Mouse (Mus musculus) embryonic facial prominence, embryonic 15.5 days (tissue): Measurements from ENCODE around the gene Gm48552. TPM values are rescaled to one million over a fixed set of nuclear protein-coding genes. Genes with fewer than 3 reads are reported as not detected.
A peak's percentile ranks its signal among the peaks of the same experiment; 100 is the strongest.

Source experiments
- ATAC-seq: fragments of 200-750 bp; cut with Nextera tagmentation; 2 replicates; pipeline ENCODE4 v1.8.0; 2017; ENCODE audit warnings: low read depth, moderate TSS enrichment; ENCODE audit not compliant: insufficient number of reproducible peaks, low FRiP score, low TSS enrichment
- H3K27ac ChIP-seq: fragments of 300-500 bp; sonication (generic); replicated peaks from 2 replicates; pipeline ENCODE4 v1.5.1; 2015; ENCODE audit warnings: mild to moderate bottlenecking, inconsistent platforms
- H3K27me3 ChIP-seq: fragments of 300-500 bp; sonication (generic); 2 replicates; pipeline ENCODE4 v1.6.1; 2015; ENCODE audit warnings: inconsistent platforms
- H3K36me3 ChIP-seq: fragments of 300-500 bp; sonication (generic); 2 replicates; pipeline ENCODE4 v1.6.1; 2015; ENCODE audit warnings: mild to moderate bottlenecking, inconsistent platforms
- H3K4me1 ChIP-seq: fragments of 300-500 bp; sonication (generic); 2 replicates; pipeline ENCODE4 v1.6.1; 2015; ENCODE audit warnings: inconsistent platforms
- H3K4me2 ChIP-seq: fragments of 300-500 bp; sonication (generic); replicated peaks from 2 replicates; pipeline ENCODE4 v1.6.1; 2015; ENCODE audit warnings: mild to moderate bottlenecking, inconsistent platforms
- H3K4me3 ChIP-seq: fragments of 300-500 bp; sonication (generic); replicated peaks from 2 replicates; pipeline ENCODE4 v1.5.1; 2015; ENCODE audit warnings: mild to moderate bottlenecking, inconsistent platforms
- H3K9ac ChIP-seq: fragments of 300-500 bp; sonication (generic); 2 replicates; pipeline ENCODE4 v1.6.1; 2015; ENCODE audit warnings: inconsistent platforms
- H3K9me3 ChIP-seq: fragments of 300-500 bp; sonication (generic); replicated peaks from 2 replicates; pipeline ENCODE4 v1.6.1; 2016; ENCODE audit warnings: inconsistent platforms
- whole genome bisulfite sequencing: fragments of 180-500 bp; shearing (Covaris S2); methylation state at CpG from one replicate; pipeline ENCODE4 v1.1.7; 2015; 5-methylcytosine and 5-hydroxymethylcytosine counted together
- microRNA-seq: library from miRNA; unstranded; fragments of <30 nt; microRNA quantifications from one replicate; pipeline ENCODE4, GENCODE M21; 2016; ENCODE audit warnings: borderline number of aligned reads
- polyA plus RNA-seq: library from polyadenylated mRNA; unstranded; fragments of >200 nt; fragmentation: Nextera tagmentation; extraction: Ambion mirVana; gene quantifications from 2 replicates; pipeline ENCODE4 v1.2.1, GENCODE M21; 2015

Gene Gm48552
- polyA plus RNA-seq, 1 experiment from 2014 or later, result 2.9 TPM

DNA sequence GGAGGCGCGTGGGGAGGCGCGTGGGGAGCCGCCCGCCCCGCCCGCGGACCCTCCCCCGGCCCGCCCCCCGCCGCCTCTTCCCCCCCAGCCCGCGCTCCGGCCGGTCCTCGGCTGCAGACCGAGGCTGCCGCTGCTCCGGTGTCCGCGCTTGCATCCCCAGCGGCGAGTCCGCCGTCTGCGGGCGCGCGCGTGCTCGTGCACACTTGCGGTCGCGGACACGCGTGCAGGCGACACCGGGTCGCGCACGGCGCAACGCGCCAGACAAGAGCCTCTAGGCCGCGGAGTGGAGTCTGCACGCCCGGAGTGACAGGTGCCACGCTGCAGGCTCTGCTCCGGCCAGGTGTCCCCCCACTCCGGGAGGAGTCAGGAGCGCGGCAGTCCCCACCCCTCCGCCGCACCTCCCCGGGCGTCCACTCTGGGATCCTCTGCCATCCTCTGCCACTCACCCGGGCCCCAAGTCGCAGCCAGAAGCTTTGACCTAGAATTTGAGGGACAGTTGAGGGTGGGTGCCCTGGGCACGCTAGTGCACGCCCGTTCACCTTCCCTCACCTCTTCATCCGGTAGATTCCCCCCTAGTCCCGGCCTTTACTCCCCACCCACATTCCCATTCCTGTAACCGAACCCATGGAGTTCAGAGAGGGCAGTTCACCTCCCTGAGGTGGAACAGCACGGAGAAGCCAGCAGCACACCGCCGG lies 42.2 kb downstream of the Gm48552 start:
- H3K4me1 ChIP-seq, result peaks cover 60% of the 10 kb centered on the region
- H3K4me2 ChIP-seq, result peak overlapping the region; percentile 90
- no peaks in the 10 kb centered on the region for H3K36me3 ChIP-seq
- WGBS, result 1% methylated on average over 49 of the region's 70 CpGs
- peak overlapping the region; percentile 60 for H3K9ac ChIP-seq
- H3K4me3 ChIP-seq, result peak overlapping the region; percentile 64
- H3K9me3 ChIP-seq, result no peaks in the 10 kb centered on the region
- H3K27me3 ChIP-seq, result no peaks in the 10 kb centered on the region
- H3K27ac ChIP-seq, result peak overlapping the region; percentile 94
- peak; percentile 12 for ATAC-seq

DNA sequence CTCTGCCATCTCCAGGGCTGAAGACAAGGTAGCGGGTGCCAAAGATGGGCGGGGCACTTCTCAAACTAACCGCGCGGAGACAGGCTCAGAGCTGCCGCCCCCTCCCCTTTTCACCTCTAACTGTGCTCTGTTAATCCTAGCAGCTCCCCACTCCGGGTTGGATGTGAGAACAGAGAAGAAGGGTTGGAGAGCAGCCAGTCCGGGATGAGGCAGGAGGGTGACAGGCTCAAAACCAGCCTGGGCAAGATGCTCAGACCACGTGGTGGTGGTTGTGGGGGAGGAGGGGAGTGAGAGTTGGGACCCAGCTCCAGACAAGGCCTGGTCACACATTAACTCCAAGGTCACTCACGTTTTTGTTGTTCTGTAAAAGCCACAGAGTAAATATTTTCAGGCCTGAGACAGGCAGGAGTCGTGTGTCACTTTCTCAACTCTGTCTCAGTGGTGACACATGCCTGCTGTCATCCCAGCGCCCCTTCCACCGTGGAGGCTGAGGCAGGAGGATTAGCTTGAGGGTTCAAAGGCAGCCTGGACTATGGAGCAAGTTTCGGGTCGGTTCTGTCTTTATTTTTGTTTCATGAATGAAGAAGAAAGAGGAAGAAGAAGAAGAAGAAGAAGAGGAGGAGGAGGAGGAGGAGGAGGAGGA lies 42.8 kb downstream of the Gm48552 start:
- no peaks in the 10 kb centered on the region for H3K36me3 ChIP-seq
- peak overlapping the region; percentile 64 for H3K4me3 ChIP-seq
- no peak overlapping the region for H3K9ac ChIP-seq
- H3K4me1 ChIP-seq, result peaks cover 60% of the 10 kb centered on the region
- no peak for ATAC-seq
- peak overlapping the region; percentile 90 for H3K4me2 ChIP-seq
- 18% methylated on average over 15 of the region's 15 CpGs for WGBS
- H3K27ac ChIP-seq, result peak overlapping the region; percentile 94
- H3K27me3 ChIP-seq, result no peaks in the 10 kb centered on the region
- no peaks in the 10 kb centered on the region for H3K9me3 ChIP-seq

DNA sequence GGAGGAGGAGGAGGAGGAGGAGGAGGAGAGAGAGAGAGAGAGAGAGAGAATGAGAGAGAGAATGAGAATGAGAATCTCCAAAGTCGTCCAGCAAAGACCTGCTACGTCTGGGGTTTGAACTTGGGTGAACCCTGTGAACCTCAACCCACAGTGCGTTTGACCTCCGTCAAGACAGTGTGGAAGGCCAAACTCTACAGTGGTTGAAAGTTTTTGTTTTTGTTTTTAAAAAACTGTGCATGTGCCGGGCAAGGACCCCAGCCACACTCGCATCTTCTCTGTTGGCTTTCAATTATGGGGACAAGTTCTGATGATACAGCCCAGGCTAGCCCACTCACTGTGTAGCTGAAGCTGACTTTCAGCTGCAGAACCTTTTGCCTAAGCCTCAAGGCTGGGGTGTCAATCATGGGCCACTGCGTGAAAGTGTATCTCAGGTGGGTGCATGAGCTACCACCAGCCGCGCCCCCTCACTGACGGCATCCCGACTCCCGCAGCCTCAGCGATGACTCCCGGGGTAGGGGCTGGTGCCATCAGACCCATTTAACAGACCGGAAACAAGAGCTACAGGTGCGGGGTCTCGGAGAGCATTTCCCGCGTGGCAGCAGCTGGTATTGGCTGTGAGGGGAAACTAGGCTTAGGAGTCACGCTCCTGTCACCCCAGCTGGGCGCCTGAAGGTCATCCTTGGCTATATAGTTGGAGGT lies 43.5 kb downstream of the Gm48552 start:
- Histone ChIP-seq H3K27me3 (no peaks in the 10 kb centered on the region), H3K9me3 (no peaks in the 10 kb centered on the region), H3K4me1 (peaks cover 57% of the 10 kb centered on the region), H3K36me3 (no peaks in the 10 kb centered on the region), H3K9ac (no peak overlapping the region), H3K27ac (no peak overlapping the region), H3K4me3 (peak overlapping the region; percentile 30), H3K4me2 (peak overlapping the region; percentile 49)
- ATAC-seq, result no peak
- WGBS, result 59% methylated on average over 21 of the region's 21 CpGs

DNA sequence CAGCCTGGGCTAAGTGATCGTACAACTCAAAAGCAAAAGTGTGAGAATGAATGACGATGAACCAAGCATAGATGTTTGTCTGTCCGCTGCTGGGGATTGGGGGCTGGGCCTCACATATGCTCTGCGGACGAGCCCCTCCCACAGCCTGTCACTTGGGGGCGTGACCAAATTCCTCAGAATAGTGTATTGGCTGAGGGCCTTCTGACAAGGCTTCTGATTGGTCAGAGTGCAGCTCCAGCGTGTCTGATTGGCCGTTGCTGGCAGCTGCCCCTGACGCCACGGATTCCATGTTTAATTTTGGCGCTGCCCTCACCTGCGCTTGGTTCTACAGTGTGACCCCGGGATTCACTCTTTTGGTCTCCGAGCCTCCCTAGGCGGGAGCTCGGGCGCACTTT lies 44.1 kb downstream of the Gm48552 start:
- WGBS, result 4% methylated on average over 17 of the region's 17 CpGs
- peaks cover 54% of the 10 kb centered on the region for H3K4me1 ChIP-seq
- peak overlapping the region; percentile 49 for H3K4me2 ChIP-seq
- H3K36me3 ChIP-seq, result no peaks in the 10 kb centered on the region
- no peak overlapping the region for H3K9ac ChIP-seq
- peak; percentile 86 for ATAC-seq
- H3K27ac ChIP-seq, result no peak overlapping the region
- H3K27me3 ChIP-seq, result no peaks in the 10 kb centered on the region
- H3K4me3 ChIP-seq, result peak overlapping the region; percentile 30
- no peaks in the 10 kb centered on the region for H3K9me3 ChIP-seq

DNA sequence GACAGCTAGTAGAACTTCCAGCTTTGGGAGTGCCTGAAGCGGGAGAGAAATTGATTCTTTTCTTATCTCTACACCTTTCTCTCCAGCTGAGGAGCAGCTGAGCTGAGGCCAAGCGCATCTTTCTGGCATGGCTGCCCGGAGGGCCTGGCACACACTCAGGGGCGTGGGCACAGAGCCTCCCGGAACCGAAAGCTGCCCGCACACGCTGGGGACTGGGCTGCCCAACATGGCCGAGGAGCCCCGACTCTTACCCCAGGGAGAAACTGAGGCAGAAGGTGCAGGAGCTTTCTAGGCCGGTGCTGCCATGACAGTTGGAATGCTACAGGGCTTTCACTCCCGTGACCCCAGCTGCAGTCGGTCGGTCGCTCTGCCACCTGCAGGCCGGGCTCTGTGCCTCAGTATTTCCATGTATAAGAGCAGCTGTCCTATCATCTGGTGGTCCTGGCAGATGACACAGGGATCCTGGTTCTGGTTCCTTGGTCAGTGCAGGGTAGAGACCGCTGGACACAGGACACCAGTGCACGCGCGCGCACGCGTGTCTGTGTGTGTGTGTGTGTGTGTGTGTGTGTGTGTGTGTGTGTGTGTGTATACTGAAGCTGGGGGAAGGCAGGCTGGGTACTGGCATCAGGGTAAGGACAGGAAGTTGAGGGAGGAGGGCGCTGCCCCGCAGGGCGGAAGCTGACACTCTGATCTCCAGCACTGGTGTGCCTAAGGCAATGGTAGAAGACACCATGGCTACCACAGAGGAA lies 44.9 kb downstream of the Gm48552 start:
- no peak for ATAC-seq
- H3K4me2 ChIP-seq, result no peak overlapping the region
- no peaks in the 10 kb centered on the region for H3K36me3 ChIP-seq
- H3K4me3 ChIP-seq, result peak overlapping the region; percentile 30; the same call in 1 of the 2 replicates
- 74% methylated on average over 26 of the region's 26 CpGs for WGBS
- no peak overlapping the region for H3K27ac ChIP-seq
- H3K9ac ChIP-seq, result no peak overlapping the region
- H3K9me3 ChIP-seq, result no peaks in the 10 kb centered on the region
- no peaks in the 10 kb centered on the region for H3K27me3 ChIP-seq
- H3K4me1 ChIP-seq, result peaks cover 54% of the 10 kb centered on the region

DNA sequence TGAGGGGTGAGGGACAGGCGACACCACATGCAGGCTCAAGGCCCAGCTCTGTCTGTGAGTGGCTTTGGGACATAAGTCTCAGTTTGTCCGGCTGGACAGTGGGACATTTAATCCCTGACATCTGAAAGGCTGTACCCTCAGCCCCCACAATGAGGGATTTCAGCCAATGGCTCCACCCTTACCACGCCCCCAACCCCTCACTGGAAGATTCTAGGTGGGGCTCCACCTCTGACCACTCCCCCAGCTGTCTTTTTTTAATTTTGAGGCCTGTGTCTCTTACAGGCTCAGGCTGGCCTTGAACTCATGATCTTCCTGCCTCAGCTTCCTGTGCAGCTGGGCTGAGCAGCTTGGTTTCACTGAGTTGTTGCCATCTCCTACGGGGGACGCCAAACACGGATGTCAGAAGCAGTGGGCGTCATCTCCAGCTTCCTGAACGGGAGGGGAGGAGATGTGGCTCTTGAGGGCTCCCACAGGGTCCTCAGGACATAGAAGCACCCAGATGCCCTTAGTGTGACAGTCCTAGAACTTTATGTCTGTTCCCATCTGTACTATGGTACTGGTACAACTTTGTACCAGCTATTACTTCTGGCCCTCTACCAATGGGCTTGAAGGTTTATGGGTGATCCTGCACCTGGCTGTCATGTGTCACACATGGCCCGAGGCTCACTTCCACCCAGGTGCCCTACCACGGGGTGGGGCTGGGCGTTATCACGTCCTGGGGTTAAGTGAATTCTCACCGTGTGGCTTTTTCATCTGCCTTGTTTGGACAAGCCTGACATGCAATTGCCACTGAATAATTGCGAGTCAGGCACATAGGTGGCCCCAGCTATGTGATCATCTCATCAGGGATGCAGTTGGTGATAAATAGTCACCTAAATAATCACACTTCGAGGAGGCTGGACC lies 45.8 kb downstream of the Gm48552 start:
- ATAC-seq, result no peak
- WGBS, result 49% methylated on average over 15 of the region's 15 CpGs
- H3K9ac ChIP-seq, result no peak overlapping the region
- peaks cover 46% of the 10 kb centered on the region for H3K4me1 ChIP-seq
- H3K27me3 ChIP-seq, result no peaks in the 10 kb centered on the region
- H3K27ac ChIP-seq, result no peak overlapping the region
- H3K4me2 ChIP-seq, result no peak overlapping the region
- no peaks in the 10 kb centered on the region for H3K9me3 ChIP-seq
- no peaks in the 10 kb centered on the region for H3K36me3 ChIP-seq
- H3K4me3 ChIP-seq, result no peak overlapping the region

DNA sequence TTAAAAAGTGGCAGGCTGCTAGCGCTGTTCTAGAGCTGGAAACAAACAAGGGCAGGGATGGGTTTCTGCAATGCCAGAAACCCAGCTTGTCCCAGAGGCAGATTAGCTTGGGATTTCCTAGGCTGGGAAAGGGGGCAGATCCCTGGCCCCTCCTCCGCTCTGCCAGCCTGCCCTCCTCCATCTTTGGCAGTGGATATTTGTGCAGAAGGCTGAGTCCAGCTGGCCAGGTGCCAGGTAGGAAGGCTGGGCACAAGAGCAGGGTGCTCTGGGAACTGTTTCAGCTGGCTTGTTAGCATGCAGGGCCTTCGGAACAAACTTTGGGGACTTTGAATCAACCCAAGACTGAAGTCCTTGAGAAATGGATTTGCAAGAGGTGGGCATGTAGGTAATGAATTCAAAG lies 46.6 kb downstream of the Gm48552 start:
- ATAC-seq, result no peak

More for the DNA sequence above, 46.6 kb downstream of the Gm48552 start:
- no peaks in the 10 kb centered on the region for H3K9me3 ChIP-seq
- H3K36me3 ChIP-seq, result no peaks in the 10 kb centered on the region
- H3K27ac ChIP-seq, result no peak overlapping the region
- H3K9ac ChIP-seq, result no peak overlapping the region
- WGBS, result 64% methylated on average over 3 of the region's 3 CpGs
- H3K4me3 ChIP-seq, result no peak overlapping the region
- H3K4me2 ChIP-seq, result no peak overlapping the region
- peaks cover 44% of the 10 kb centered on the region for H3K4me1 ChIP-seq
- no peaks in the 10 kb centered on the region for H3K27me3 ChIP-seq

Small RNA genes within 50 kb of the gene (microRNA-seq; reads per million reads assigned to microRNA genes)
- gene Mir1191b (0.52 reads per million), gene Mir6913 (not detected)

Other genes starting within 250 kb of the Gm48552 start
- 52.0 and 52.7 TPM in 2 replicates for gene Pias4, start 221.1 kb upstream of the Gm48552 start, polyA plus RNA-seq
- gene Eef2, start 212.4 kb upstream of the Gm48552 start, polyA plus RNA-seq, result 654 and 688 TPM in 2 replicates
- gene Dapk3, start 206.0 kb upstream of the Gm48552 start, polyA plus RNA-seq, result 65.4 and 67.7 TPM in 2 replicates
- gene 4930442H23Rik, start 205.2 kb upstream of the Gm48552 start, polyA plus RNA-seq, result 0.13 and 0.21 TPM in 2 replicates
- 0.36 and 0.54 TPM in 2 replicates for gene Nmrk2, start 187.0 kb upstream of the Gm48552 start, polyA plus RNA-seq
- 0.47 and 0.69 TPM in 2 replicates for gene Atcay, start 158.2 kb upstream of the Gm48552 start, polyA plus RNA-seq
- 13.7 and 16.0 TPM in 2 replicates for gene Zfr2, start 155.8 kb upstream of the Gm48552 start, polyA plus RNA-seq
- 7.1 and 9.1 TPM in 2 replicates for gene Matk, start 136.1 kb upstream of the Gm48552 start, polyA plus RNA-seq
- 199 and 203 TPM in 2 replicates for gene Mrpl54, start 122.1 kb upstream of the Gm48552 start, polyA plus RNA-seq
- gene Apba3, start 122.0 kb upstream of the Gm48552 start, polyA plus RNA-seq, result 70.9 and 77.4 TPM in 2 replicates
- gene Tjp3, start 97.4 kb upstream of the Gm48552 start, polyA plus RNA-seq, result 15.1 and 22.6 TPM in 2 replicates
- gene Pip5k1c, start 96.0 kb upstream of the Gm48552 start, polyA plus RNA-seq, result 51.1 and 53.8 TPM in 2 replicates
- 41.4 and 44.0 TPM in 2 replicates for gene Cactin, start 67.9 kb upstream of the Gm48552 start, polyA plus RNA-seq
- gene Tbxa2r, start 60.3 kb upstream of the Gm48552 start, polyA plus RNA-seq, result 13.2 and 14.2 TPM in 2 replicates
- 0.29 and 0.35 TPM in 2 replicates for gene Gipc3, start 45.7 kb upstream of the Gm48552 start, polyA plus RNA-seq
- gene Hmg20b, start 38.5 kb upstream of the Gm48552 start, polyA plus RNA-seq, result 94.7 and 96.1 TPM in 2 replicates
- gene Mfsd12, start 31.5 kb upstream of the Gm48552 start, polyA plus RNA-seq, result 15.8 and 16.2 TPM in 2 replicates
- 0.73 and 1.3 TPM in 2 replicates for gene 4930404N11Rik, start 23.2 kb upstream of the Gm48552 start, polyA plus RNA-seq
- gene Fzr1, start 10.5 kb upstream of the Gm48552 start, polyA plus RNA-seq, result 98.8 and 102 TPM in 2 replicates
- gene Dohh, start 4.6 kb upstream of the Gm48552 start, polyA plus RNA-seq, result 83.1 and 85.2 TPM in 2 replicates
- gene Gm48551, start 4.5 kb upstream of the Gm48552 start, polyA plus RNA-seq, result 3.1 and 3.2 TPM in 2 replicates
- gene Smim24, start 4.0 kb downstream of the Gm48552 start, polyA plus RNA-seq, result 5.0 and 8.3 TPM in 2 replicates
- gene Nfic, start 66.6 kb downstream of the Gm48552 start, polyA plus RNA-seq, result 138 and 139 TPM in 2 replicates
- 1.4 and 1.6 TPM in 2 replicates for gene Celf5, start 93.7 kb downstream of the Gm48552 start, polyA plus RNA-seq
- 81.9 and 89.1 TPM in 2 replicates for gene Ncln, start 107.4 kb downstream of the Gm48552 start, polyA plus RNA-seq
- 0.77 and 1.1 TPM in 2 replicates for gene S1pr4, start 111.1 kb downstream of the Gm48552 start, polyA plus RNA-seq
- gene Gna15, start 135.2 kb downstream of the Gm48552 start, polyA plus RNA-seq, result 4.9 and 6.4 TPM in 2 replicates
- 89.1 and 89.2 TPM in 2 replicates for gene Gna11, start 156.2 kb downstream of the Gm48552 start, polyA plus RNA-seq
- gene Aes, start 170.5 kb downstream of the Gm48552 start, polyA plus RNA-seq, result 642 and 649 TPM in 2 replicates
- gene Tle2, start 185.6 kb downstream of the Gm48552 start, polyA plus RNA-seq, result 63.1 and 73.7 TPM in 2 replicates
- gene Tle6, start 212.1 kb downstream of the Gm48552 start, polyA plus RNA-seq, result 16.4 and 19.6 TPM in 2 replicates
- 0.84 and 1.3 TPM in 2 replicates for gene BC025920, start 217.3 kb downstream of the Gm48552 start, polyA plus RNA-seq
- 40.5 and 41.0 TPM in 2 replicates for gene Sirt6, start 238.8 kb downstream of the Gm48552 start, polyA plus RNA-seq
- gene Ankrd24, start 239.5 kb downstream of the Gm48552 start, polyA plus RNA-seq, result 14.5 and 15.0 TPM in 2 replicates